Mouse (Mus musculus) limb, embryonic 14.5 days (tissue): ENCODE data around the gene Fam71e1. TPM values are rescaled to one million over a fixed set of nuclear protein-coding genes. Genes with fewer than 3 reads are reported as not detected.

Source experiments
- ATAC-seq: fragments of 200-750 bp; cut with Nextera tagmentation; 2 replicates; pipeline ENCODE4 v1.8.0; 2017; ENCODE audit warnings: low read depth, moderate number of reproducible peaks, moderate TSS enrichment; ENCODE audit not compliant: low FRiP score
- DNase-seq: peaks from one replicate; pipeline ENCODE4 v3.0.0-alpha.2; 2015; ENCODE audit warnings: low spot score
- H3K27ac ChIP-seq: fragments of 300-500 bp; sonication (generic); replicated peaks from 2 replicates; pipeline ENCODE4 v1.5.1; 2014; ENCODE audit warnings: low read depth, mild to moderate bottlenecking, low read length, moderate library complexity, mixed read lengths
- H3K27me3 ChIP-seq: fragments of 300-500 bp; sonication (generic); 2 replicates; pipeline ENCODE4 v1.6.1; 2014; ENCODE audit warnings: low read length, mixed read lengths; ENCODE audit not compliant: control insufficient read depth, insufficient read depth
- H3K36me3 ChIP-seq: fragments of 300-500 bp; sonication (generic); 2 replicates; pipeline ENCODE4 v1.6.1; 2014; ENCODE audit warnings: mild to moderate bottlenecking, low read length, moderate library complexity, mixed read lengths; ENCODE audit not compliant: control insufficient read depth, insufficient read depth
- H3K4me1 ChIP-seq: fragments of 300-500 bp; sonication (generic); 2 replicates; pipeline ENCODE4 v1.6.1; 2014; ENCODE audit warnings: antibody characterized with exemption, low read length, mixed read lengths; ENCODE audit not compliant: control insufficient read depth, insufficient read depth
- H3K4me2 ChIP-seq: fragments of 300-500 bp; sonication (generic); replicated peaks from 2 replicates; pipeline ENCODE4 v1.6.1; 2014; ENCODE audit warnings: low read depth, mild to moderate bottlenecking, low read length, moderate library complexity; ENCODE audit not compliant: severe bottlenecking
- H3K4me3 ChIP-seq: fragments of 300-500 bp; sonication (generic); replicated peaks from 2 replicates; pipeline ENCODE4 v1.5.1; 2014; ENCODE audit warnings: low read length
- H3K9ac ChIP-seq: fragments of 300-500 bp; sonication (generic); 2 replicates; pipeline ENCODE4 v1.6.1; 2014; ENCODE audit warnings: mild to moderate bottlenecking, low read depth, low read length, moderate library complexity; ENCODE audit not compliant: severe bottlenecking
- H3K9me3 ChIP-seq: fragments of 300-500 bp; sonication (generic); 2 replicates; pipeline ENCODE4 v1.6.1; 2016; ENCODE audit warnings: low read length; ENCODE audit not compliant: control insufficient read depth
- POLR2A ChIP-seq: fragments of 200-500 bp; IDR thresholded peaks from 2 replicates; pipeline ENCODE4 v1.8.0; 2012; ENCODE audit warnings: inconsistent platforms, mild to moderate bottlenecking, moderate library complexity, borderline replicate concordance; ENCODE audit not compliant: insufficient read depth, insufficient read length; ENCODE audit errors: extremely low read depth
- WGBS: fragments of 180-500 bp; shearing (Covaris S2); extraction: QIAGEN DNeasy Blood & Tissue Kit; methylation state at CpG from one replicate; pipeline ENCODE4 v1.1.7; 2014; 5-methylcytosine and 5-hydroxymethylcytosine counted together
- polyA plus RNA-seq, 2 experiments: library from polyadenylated mRNA; depleted of rRNA in 1 of 2; stranded (reverse) in 1 of 2; unstranded in 1 of 2; fragments of >200 nt; fragmentation: Nextera tagmentation in 1 of 2; extraction: Ambion mirVana in 1 of 2; gene quantifications; 2 replicates each; pipeline versions ENCODE4 v1.2.1 to v1.2.3; 2012 to 2014

Gene Fam71e1
- polyA plus RNA-seq, 2 experiments = 12.2 to 21.5 TPM

DNA sequence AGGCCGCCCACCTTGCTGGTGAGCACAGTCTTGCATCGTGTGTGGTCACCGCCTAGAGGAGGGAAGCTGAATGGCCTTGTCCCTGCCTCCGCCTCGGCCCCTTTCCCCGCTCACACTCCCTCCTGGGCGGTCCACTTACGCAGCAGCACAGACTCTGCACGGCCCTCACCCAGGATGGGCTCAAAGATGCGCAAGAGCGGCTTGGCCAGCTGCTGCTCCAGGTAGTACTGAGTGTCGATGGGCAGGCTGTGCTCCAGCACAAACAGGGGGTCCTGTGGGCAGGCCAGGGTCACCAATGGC is 37.3 kb downstream of the Fam71e1 start:
- no peak overlapping the region for H3K4me3 ChIP-seq
- no peak for ATAC-seq
- H3K9me3 ChIP-seq = no peaks in the 10 kb centered on the region
- WGBS = 71% methylated on average over 12 of the region's 12 CpGs
- no peak overlapping the region for H3K9ac ChIP-seq
- no peak for TF ChIP-seq POLR2A
- H3K27me3 ChIP-seq = 0 out of 2 replicates have a peak, but pooled peaks cover 6% of the 10 kb centered on the region
- peaks cover 65% of the 10 kb centered on the region for H3K36me3 ChIP-seq
- H3K4me1 ChIP-seq = no peaks in the 10 kb centered on the region
- DNase-seq = no peak
- no peak overlapping the region for H3K27ac ChIP-seq
- H3K4me2 ChIP-seq = no peak overlapping the region

DNA sequence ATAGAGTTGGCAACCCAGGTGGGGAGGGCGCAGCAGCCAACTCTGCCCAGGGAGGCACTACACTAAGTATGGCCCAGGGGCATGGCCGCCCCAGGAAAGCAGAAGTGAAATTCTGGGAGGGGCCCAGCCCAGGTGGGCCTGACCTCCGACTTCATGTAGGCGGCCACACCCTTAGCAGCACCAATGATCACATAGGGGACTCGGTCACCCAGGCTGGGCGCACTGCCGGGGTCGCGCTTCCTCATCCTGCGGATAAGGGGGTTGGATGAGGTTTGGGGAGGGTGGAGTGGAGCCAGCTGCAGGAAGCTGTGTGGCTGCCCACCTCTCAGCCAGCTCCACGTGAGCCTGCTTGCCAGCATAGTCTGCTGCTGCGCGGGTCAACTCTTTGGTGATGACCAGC is 37.9 kb downstream of the Fam71e1 start:
- H3K36me3 ChIP-seq = peaks cover 69% of the 10 kb centered on the region
- 85% methylated on average over 13 of the region's 13 CpGs for whole genome bisulfite sequencing

DNA sequence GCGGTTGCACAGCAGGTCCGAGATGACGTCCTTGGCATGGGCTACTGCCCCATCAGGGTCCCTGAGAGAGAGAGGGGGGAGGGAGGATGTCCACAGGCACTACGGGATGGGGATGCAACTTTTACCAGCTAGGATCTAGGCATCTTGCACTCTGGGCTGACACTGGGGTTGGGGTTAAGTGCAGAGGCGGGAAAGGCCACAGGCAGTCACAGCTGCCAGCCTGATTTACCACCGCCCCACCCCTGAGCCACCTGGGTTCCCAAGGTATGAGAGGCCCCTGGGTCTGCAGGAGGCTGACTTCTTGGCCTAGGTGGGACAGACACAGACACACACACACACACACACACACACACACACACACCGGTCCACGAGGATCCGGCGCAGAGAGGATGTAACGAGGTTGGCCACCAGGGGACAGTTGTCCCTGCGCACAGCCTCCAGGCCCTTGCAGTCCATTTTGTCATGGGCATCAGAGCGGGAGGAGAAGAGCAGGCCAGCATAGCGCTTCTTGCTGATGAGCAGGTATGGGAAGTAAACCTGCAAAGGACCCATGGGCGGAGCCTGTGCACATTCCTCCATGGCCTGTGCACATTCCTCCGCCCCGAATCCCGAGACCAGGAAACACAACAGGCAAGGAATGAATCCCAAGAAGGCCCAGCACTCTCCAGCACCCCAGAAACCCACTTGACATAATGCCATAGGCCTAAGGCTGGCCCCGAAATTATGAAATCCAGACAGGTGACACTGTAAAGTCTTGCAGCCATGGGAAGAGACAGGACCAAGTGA is 38.5 kb downstream of the Fam71e1 start:
- Histone ChIP-seq H3K9me3 (no peaks in the 10 kb centered on the region), H3K4me2 (no peak overlapping the region), H3K27ac (no peak overlapping the region), H3K27me3 (no peaks in the 10 kb centered on the region), H3K36me3 (peaks cover 75% of the 10 kb centered on the region), H3K4me3 (no peak overlapping the region), H3K4me1 (no peaks in the 10 kb centered on the region), H3K9ac (no peak overlapping the region)
- TF ChIP-seq POLR2A = no peak
- DNase-seq (no peak), ATAC-seq (no peak)
- 86% methylated on average over 19 of the region's 19 CpGs for WGBS

More for the DNA sequence above, 37.9 kb downstream of the Fam71e1 start:
- ATAC-seq (no peak), DNase-seq (no peak)
- Histone ChIP-seq H3K9me3 (no peaks in the 10 kb centered on the region), H3K27me3 (0 out of 2 replicates have a peak, but pooled peaks cover 6% of the 10 kb centered on the region), H3K4me3 (no peak overlapping the region), H3K4me2 (no peak overlapping the region), H3K27ac (no peak overlapping the region), H3K9ac (no peak overlapping the region), H3K4me1 (no peaks in the 10 kb centered on the region)
- TF ChIP-seq POLR2A = no peak

DNA sequence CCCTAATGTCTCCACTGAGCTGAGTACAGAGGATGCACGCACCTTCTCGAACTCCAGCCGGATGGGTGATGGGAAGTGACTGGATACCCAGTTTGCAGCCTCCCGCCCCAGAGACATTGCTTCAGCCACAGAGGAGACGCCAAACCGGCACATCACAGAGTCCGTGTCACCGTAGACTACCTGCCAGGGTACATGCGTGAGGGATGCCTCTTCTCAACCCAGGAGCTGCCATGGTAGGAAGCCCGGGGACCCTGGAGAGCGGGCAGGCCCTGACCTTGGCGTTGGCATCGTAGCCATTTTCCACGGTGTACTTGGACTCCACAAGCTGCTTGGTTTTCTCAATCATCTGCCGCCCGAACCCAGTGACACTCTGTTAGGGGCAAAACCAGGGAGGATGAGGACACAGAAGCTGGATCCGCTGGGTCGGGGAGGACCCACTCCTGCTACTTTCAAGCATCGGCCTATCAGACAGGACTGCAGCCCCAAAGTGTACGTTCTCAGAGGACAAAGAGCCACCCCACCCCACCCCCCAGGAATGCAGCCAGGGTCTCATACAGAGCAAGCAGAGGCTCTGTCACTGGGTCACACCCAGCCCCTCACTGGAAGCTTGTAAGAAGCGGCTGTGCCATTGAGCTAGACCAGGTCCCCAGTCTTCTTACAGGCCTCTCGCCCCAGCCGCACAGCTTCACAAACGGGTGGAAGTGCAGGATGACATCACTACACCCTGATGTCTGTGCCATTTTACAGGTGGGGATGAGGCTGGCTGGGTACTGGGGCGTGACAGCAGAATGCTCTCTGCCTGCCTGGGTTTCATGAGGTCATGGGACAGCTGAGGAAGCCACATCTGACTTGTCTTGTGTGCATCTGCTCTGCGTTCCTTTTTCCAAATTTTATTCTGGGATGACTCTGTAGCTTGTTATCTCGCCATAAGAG is 39.5 kb downstream of the Fam71e1 start:
- Histone ChIP-seq H3K36me3 (peaks cover 85% of the 10 kb centered on the region), H3K9me3 (no peaks in the 10 kb centered on the region), H3K27ac (no peak overlapping the region), H3K9ac (no peak overlapping the region), H3K4me3 (no peak overlapping the region), H3K27me3 (no peaks in the 10 kb centered on the region), H3K4me2 (no peak overlapping the region), H3K4me1 (no peaks in the 10 kb centered on the region)
- ATAC-seq (no peak), DNase-seq (no peak)
- no peak for TF ChIP-seq POLR2A
- WGBS = 92% methylated on average over 27 of the region's 27 CpGs

DNA sequence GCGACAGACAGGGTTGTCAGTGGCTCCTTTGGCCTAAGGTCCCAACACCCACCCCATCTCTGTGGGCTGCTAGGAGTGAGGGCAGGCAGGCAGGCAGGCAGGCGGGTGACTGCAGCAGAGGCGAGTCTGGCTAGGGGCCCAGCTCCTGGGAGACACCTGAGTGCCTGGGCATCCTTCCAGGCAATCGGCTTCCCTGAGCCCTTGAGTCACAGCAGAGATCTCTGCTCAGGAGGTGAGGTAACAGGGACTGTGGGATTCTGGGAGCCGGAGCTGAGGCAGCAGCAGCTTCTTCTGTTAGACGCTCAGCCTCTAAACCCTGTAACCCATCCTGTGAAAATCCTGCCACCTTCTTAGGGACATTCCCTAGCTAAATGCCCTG is 40.2 kb downstream of the Fam71e1 start:
- H3K9ac ChIP-seq = no peak overlapping the region
- WGBS = 89% methylated on average over 6 of the region's 6 CpGs
- H3K4me1 ChIP-seq = no peaks in the 10 kb centered on the region
- no peak overlapping the region for H3K4me2 ChIP-seq
- DNase-seq (no peak), ATAC-seq (no peak)
- no peak for TF ChIP-seq POLR2A
- H3K27me3 ChIP-seq = no peaks in the 10 kb centered on the region
- no peak overlapping the region for H3K27ac ChIP-seq
- no peaks in the 10 kb centered on the region for H3K9me3 ChIP-seq
- H3K4me3 ChIP-seq = no peak overlapping the region
- H3K36me3 ChIP-seq = peaks cover 92% of the 10 kb centered on the region
